Mouse (Mus musculus) limb, embryonic 13.5 days (tissue): ENCODE data around the gene Slfn14. TPM values are rescaled to one million over a fixed set of nuclear protein-coding genes. Genes with fewer than 3 reads are reported as not detected.
A peak's percentile ranks its signal among the peaks of the same experiment; 100 is the strongest.
"Not testable (repeated sequence)": the region's sequence is repeated elsewhere in the genome, so short reads cannot be mapped to it uniquely, and the experiment has no call there.

Source experiments
- ATAC-seq: fragments of 200-750 bp; cut with Nextera tagmentation; 2 replicates; pipeline ENCODE4 v1.8.0; 2017; ENCODE audit warnings: low read depth, moderate number of reproducible peaks, moderate TSS enrichment; ENCODE audit not compliant: low FRiP score
- H3K27ac ChIP-seq: fragments of 300-500 bp; sonication (generic); 2 replicates; pipeline ENCODE4 v1.5.1; 2015; ENCODE audit warnings: inconsistent platforms, mild to moderate bottlenecking, moderate library complexity
- H3K27me3 ChIP-seq: fragments of 300-500 bp; sonication (generic); 2 replicates; pipeline ENCODE4 v1.6.1; 2015; ENCODE audit warnings: mild to moderate bottlenecking, inconsistent platforms
- H3K36me3 ChIP-seq: fragments of 300-500 bp; sonication (generic); 2 replicates; pipeline ENCODE4 v1.6.1; 2015; ENCODE audit warnings: inconsistent platforms, mild to moderate bottlenecking, moderate library complexity
- H3K4me1 ChIP-seq: fragments of 300-500 bp; sonication (generic); 2 replicates; pipeline ENCODE4 v1.6.1; 2015; ENCODE audit warnings: inconsistent platforms
- H3K4me2 ChIP-seq: fragments of 300-500 bp; sonication (generic); replicated peaks from 2 replicates; pipeline ENCODE4 v1.6.1; 2015; ENCODE audit warnings: inconsistent platforms, mild to moderate bottlenecking, moderate library complexity
- H3K4me3 ChIP-seq: fragments of 300-500 bp; sonication (generic); 2 replicates; pipeline ENCODE4 v1.5.1; 2015; ENCODE audit warnings: moderate library complexity, mild to moderate bottlenecking, inconsistent platforms
- H3K9ac ChIP-seq: fragments of 300-500 bp; sonication (generic); 2 replicates; pipeline ENCODE4 v1.6.1; 2015; ENCODE audit warnings: mild to moderate bottlenecking, inconsistent platforms
- H3K9me3 ChIP-seq: fragments of 300-500 bp; sonication (generic); 2 replicates; pipeline ENCODE4 v1.6.1; 2016; ENCODE audit warnings: inconsistent platforms
- WGBS: fragments of 180-500 bp; shearing (Covaris S2); methylation state at CpG from one replicate; pipeline ENCODE4 v1.1.7; 2015; 5-methylcytosine and 5-hydroxymethylcytosine counted together
- polyA plus RNA-seq: library from polyadenylated mRNA; unstranded; fragments of >200 nt; fragmentation: Nextera tagmentation; extraction: Ambion mirVana; gene quantifications from 2 replicates; pipeline ENCODE4 v1.2.1, GENCODE M21; 2015

Gene Slfn14
- polyA plus RNA-seq, 1 experiment from 2014 or later = 0.15 TPM

DNA sequence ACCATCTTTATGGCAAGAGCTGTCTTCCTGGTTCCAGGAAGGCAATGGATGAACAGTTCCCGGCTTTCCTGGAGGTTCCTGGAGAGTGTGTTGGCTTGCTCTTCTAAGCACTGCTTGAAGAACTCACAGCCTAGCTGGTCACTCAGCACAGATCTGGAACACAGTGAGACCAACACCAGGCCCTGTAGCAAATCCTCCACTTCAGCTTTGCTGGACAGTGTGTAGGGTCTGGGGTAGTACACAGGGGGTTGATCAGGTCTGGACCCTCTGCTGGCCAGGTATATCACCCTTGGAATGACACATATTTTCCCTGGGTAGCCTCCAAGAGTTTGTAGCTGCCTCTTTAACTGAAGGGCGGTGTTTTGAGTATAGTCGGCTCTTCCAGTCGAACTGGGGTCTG lies 7.5 kb downstream of the Slfn14 start:
- H3K9ac ChIP-seq = no peak overlapping the region
- no peak overlapping the region for H3K27ac ChIP-seq
- H3K36me3 ChIP-seq = no peaks in the 10 kb centered on the region
- H3K27me3 ChIP-seq = no peaks in the 10 kb centered on the region
- no peaks in the 10 kb centered on the region for H3K4me1 ChIP-seq
- H3K4me3 ChIP-seq = no peak overlapping the region
- no peak overlapping the region for H3K4me2 ChIP-seq
- no peaks in the 10 kb centered on the region for H3K9me3 ChIP-seq
- ATAC-seq = no peak
- WGBS = 85% methylated on average over 4 of the region's 4 CpGs

DNA sequence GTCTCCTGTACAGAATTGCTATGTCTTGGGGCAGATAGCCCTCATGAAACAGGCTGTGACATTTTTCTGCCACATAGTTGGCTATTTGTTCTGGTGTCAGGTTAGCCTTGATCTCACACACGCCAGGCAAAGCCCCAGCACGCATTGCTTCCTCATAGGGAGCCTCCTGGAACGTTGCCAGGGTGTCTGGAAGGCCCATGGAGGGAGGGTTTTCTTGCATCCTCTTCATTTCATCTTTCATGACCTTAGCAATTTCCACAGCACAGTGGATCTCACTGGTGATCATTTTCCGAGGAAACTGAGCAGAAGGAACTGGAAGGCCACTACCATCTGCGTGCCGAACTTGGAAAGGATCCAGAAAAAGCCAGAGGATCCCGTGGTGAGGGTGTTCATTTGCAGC lies 10.3 kb downstream of the Slfn14 start:
- 65% methylated on average over 7 of the region's 7 CpGs for WGBS
- no peaks in the 10 kb centered on the region for H3K27me3 ChIP-seq

DNA sequence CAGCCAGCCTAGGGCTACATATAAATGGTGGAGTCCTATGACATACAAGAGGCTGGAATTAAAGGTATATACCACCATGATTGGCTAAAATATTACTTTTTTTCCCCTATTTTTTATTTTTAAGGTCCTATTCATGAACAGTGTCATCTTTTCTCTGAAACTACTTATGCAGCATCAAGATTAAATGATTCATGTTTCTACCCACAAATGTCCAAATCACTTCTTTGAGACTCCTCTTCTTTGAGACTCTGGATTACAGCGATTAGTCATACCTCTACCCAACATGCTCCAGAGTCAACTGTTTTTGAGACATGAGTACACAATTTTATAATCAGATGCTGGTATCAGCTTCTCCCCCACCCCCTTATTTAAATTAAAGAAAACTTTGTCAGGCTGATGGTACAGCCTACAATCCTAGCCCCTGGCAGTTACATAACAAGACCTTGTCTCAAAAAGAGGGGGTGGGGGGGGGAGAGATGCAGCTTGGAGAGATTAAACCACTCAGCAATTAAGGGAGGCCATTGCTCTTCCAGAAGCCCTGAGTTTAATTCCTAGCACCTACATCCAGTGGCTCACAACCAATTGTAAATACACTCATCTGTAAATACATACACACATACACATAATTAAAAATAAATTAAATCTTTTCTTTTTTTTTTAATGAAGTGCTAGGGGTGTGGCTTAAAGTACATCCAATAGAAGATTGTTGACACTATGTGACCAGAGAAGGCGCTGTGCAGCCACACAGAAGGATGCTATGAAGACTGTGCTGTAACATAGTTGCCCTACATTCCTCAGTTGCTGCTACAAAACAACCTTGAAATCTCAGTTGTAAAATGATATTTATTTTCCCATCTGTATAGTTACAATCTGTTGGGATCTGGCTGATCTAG lies 14.3 kb downstream of the Slfn14 start:
- Histone ChIP-seq H3K9me3 (no peaks in the 10 kb centered on the region), H3K36me3 (no peaks in the 10 kb centered on the region), H3K27ac (no peak overlapping the region), H3K4me2 (no peak overlapping the region), H3K4me1 (no peaks in the 10 kb centered on the region), H3K9ac (no peak overlapping the region), H3K4me3 (no peak overlapping the region), H3K27me3 (no peaks in the 10 kb centered on the region)
- WGBS = 18% methylated on average over 2 of the region's 2 CpGs
- no peak for ATAC-seq

More for the DNA sequence above, 10.3 kb downstream of the Slfn14 start:
- Histone ChIP-seq H3K4me3 (no peak overlapping the region), H3K9ac (no peak overlapping the region), H3K4me1 (no peaks in the 10 kb centered on the region), H3K4me2 (no peak overlapping the region), H3K36me3 (no peaks in the 10 kb centered on the region), H3K9me3 (no peaks in the 10 kb centered on the region), H3K27ac (no peak overlapping the region)
- no peak for ATAC-seq

DNA sequence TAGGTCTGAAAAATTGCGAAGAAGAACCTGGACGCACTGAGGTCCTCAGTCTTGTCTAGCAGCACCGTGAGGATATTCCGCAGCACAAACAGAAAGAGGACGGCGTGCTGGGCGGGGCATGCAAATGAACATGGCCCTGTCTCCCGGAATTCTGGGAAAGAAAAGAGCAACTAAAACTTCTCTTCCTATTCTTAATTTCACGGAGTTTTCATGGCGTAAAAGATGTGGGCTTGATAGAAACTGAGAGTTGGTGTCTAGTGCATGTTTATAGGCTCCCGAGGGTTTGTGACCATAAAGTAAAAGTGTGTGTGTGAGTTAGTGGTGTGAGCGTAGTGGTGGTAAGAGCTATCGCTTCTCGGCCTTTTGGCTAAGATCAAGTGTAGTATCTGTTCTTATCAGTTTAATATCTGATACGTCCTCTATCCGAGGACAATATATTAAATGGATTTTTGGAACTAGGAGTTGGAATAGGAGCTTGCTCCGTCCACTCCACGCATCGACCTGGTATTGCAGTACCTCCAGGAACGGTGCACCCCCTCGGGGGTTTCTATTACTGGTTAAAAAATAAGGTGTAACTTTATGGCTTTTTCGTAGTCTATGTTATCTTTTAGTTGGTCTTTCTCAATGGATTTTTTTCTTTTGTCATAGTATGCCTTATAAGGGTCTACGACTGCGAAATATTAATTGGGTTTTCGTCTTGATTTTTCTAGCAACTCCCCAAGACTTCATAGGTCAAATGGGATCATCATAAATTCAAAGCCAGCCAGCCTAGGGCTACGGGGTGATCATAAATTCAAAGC lies 15.2 kb downstream of the Slfn14 start:
- Histone ChIP-seq H3K4me1 (no peaks in the 10 kb centered on the region), H3K4me2 (peak overlapping the region; percentile 66), H3K27ac (peak overlapping the region; percentile 81; the same call in 1 of the 2 replicates), H3K9ac (peak overlapping the region; percentile 63), H3K27me3 (no peaks in the 10 kb centered on the region), H3K9me3 (no peaks in the 10 kb centered on the region), H3K4me3 (peak overlapping the region; percentile 46), H3K36me3 (no peaks in the 10 kb centered on the region)
- peak; percentile 91 for ATAC-seq
- under 1% methylated on average over 26 of the region's 26 CpGs for WGBS

DNA sequence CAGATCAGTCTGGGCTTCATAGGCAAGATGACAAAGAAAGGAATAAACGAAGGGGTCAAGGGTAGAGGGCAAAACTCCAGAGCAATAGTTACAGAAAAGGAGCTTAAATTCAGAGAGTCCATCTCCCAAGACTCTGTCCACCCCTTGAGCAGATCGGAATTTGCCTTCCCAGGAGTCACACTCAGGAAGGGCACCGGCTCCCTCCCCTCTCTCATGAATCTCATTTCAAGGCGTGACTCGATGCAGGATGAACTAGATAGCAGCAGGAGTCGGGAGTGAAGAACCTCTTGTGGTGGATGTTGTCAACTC lies 15.7 kb downstream of the Slfn14 start:
- Histone ChIP-seq H3K4me1 (no peaks in the 10 kb centered on the region), H3K27me3 (no peaks in the 10 kb centered on the region), H3K4me3 (peak overlapping the region; percentile 46), H3K36me3 (no peaks in the 10 kb centered on the region), H3K9me3 (no peaks in the 10 kb centered on the region), H3K27ac (no peak overlapping the region), H3K4me2 (peak overlapping the region; percentile 66), H3K9ac (peak overlapping the region; percentile 63)
- ATAC-seq = peak; percentile 26; the same call in 1 of the 2 replicates
- WGBS = 1% methylated on average over 6 of the region's 6 CpGs

DNA sequence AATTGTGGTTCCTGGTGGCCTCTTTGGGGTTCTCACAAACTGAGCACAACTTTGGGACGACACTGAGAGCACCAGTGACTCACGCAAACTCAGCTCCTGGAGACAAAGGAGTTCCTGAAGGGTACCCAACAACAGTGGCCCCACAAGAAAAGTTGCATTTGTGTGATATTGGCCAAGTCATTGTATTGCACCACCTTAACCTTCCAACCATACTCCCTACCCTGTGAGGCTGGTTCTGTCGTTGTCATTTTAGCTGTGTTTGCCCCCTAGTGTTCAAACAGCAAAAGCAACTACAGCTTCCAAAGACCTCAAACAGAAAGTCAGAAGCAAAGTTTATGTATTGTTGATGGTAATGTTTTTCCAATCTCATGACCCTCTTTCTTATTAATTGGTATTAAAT lies 23.4 kb downstream of the Slfn14 start:
- Histone ChIP-seq H3K9ac (no peak overlapping the region), H3K9me3 (no peaks in the 10 kb centered on the region), H3K36me3 (no peaks in the 10 kb centered on the region), H3K4me2 (no peak overlapping the region), H3K27me3 (no peaks in the 10 kb centered on the region), H3K4me3 (no peak overlapping the region), H3K4me1 (no peaks in the 10 kb centered on the region), H3K27ac (no peak overlapping the region)
- 61% methylated on average over 3 of the region's 3 CpGs for WGBS
- ATAC-seq = no peak

DNA sequence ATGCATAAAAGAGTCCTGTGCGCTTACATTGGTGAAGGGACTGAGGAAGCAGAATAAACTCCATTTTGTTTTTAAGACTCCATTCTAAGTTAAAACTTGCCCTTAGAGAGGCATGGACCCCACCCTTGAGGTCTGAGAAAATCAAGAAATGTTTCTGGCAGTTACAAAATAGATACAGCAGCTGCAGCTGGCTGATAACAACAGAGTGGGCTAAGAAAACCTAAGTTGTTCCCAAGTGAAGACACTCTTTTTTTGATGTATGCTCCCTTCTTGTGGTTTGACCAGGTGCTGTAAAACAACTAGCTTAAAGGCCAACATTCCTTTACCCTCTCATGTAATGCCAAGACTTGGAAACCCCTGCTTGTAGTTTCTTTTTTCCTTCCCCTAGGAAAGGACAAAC lies 23.9 kb downstream of the Slfn14 start:
- H3K27me3 ChIP-seq = no peaks in the 10 kb centered on the region
- no peak overlapping the region for H3K4me2 ChIP-seq
- no peak for ATAC-seq
- WGBS = 92% methylated on average over 1 of the region's 1 CpGs
- H3K4me3 ChIP-seq = no peak overlapping the region
- H3K36me3 ChIP-seq = no peaks in the 10 kb centered on the region
- no peak overlapping the region for H3K27ac ChIP-seq
- no peaks in the 10 kb centered on the region for H3K4me1 ChIP-seq
- no peaks in the 10 kb centered on the region for H3K9me3 ChIP-seq
- no peak overlapping the region for H3K9ac ChIP-seq

DNA sequence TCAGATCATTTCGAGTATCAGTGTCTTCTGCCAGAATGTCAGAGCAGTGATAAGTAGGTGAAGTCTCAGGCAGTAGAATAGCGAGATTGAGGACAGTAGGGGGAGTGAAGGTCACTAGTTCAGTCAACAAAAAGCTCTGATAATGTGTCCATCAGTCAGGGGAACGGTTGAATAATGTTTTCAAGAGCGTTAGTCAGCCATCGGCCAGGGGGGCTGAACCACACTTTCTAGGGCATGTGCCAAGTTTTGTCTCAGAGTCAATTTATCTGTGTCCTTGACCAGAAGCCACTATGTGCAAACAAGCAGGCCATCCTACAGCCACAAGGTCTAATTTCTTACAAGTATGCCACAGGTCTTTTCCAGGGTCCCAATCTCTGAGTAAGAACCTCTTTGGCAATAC lies 29.3 kb downstream of the Slfn14 start:
- H3K4me2 ChIP-seq, H3K4me1 ChIP-seq, H3K27me3 ChIP-seq, H3K4me3 ChIP-seq, H3K9ac ChIP-seq, H3K9me3 ChIP-seq, H3K36me3 ChIP-seq, ATAC-seq, H3K27ac ChIP-seq: not testable (repeated sequence)
- 65% methylated on average over 5 of the region's 5 CpGs for WGBS

DNA sequence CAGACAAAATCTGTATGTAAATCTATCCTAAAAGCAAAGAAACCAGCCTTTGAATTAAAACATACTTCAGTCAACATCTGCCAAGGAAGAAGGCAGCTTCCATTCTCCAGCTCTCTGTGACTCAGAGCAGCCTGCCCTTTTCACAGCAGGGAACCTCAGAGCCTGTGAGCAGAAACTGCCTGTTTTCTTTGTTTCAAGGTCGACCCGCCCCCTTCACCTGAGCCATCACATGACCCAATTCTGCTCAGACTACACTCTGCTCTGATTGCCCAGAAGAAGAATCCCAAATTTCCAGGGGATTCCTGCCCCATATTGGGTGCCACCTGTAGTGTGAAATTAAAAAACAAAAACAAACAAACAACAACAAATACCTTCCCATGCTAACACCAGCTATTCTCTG lies 46.7 kb downstream of the Slfn14 start:
- WGBS = 12% methylated on average over 2 of the region's 2 CpGs
- Histone ChIP-seq H3K9me3 (peaks cover 8% of the 10 kb centered on the region; the same call in 1 of the 2 replicates), H3K4me3 (no peak overlapping the region), H3K4me1 (no peaks in the 10 kb centered on the region), H3K4me2 (no peak overlapping the region), H3K36me3 (no peaks in the 10 kb centered on the region), H3K27ac (no peak overlapping the region), H3K9ac (no peak overlapping the region), H3K27me3 (no peaks in the 10 kb centered on the region)
- no peak for ATAC-seq

DNA sequence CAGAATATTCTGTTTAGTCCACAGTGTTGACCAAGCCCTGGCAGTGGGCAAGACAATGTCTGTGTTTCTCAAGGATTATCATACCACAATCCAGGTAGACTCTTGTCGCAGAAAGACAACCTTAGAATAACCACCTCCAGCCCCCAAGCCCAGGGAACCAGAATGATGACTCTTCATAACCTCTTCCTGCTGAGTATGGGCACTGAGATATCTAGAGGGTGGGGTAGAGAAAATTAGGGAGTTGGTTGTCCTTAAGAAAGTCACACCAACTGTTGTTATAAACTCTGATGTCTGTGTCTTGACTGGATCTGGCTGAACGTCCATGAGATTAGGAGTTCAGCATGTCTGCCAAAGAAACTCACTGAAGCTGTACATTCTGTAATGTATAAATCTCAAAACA lies 48.1 kb downstream of the Slfn14 start:
- Histone ChIP-seq H3K4me2 (no peak overlapping the region), H3K4me1 (no peaks in the 10 kb centered on the region), H3K9me3 (peaks cover 8% of the 10 kb centered on the region; the same call in 1 of the 2 replicates), H3K27ac (no peak overlapping the region), H3K4me3 (no peak overlapping the region), H3K36me3 (no peaks in the 10 kb centered on the region), H3K27me3 (no peaks in the 10 kb centered on the region), H3K9ac (no peak overlapping the region)
- WGBS = 92% methylated on average over 2 of the region's 2 CpGs
- no peak for ATAC-seq

DNA sequence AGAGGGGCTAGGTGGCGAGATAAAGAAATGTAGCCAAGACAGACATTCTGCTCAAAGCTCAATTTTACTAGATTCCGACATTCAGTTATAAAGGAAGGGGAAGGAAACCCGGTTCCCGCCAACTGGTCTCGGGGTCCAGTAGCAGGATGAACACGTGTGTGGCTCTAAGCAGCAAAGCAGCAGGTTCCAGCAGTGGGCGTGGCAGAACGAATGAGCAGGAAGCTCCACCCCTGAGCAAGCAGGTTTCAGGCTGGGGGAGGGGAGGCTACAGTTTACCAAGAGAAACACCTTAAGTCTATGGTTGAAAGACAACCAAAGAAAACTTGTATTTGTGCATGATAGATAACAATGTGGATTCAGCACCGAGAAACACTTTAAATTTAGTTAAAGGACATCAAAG lies 49.1 kb downstream of the Slfn14 start:
- H3K4me3 ChIP-seq, H3K9me3 ChIP-seq, H3K4me1 ChIP-seq, H3K36me3 ChIP-seq, H3K4me2 ChIP-seq, H3K27me3 ChIP-seq, H3K27ac ChIP-seq, H3K9ac ChIP-seq, ATAC-seq: not testable (repeated sequence)
- 85% methylated on average over 9 of the region's 9 CpGs for WGBS

DNA sequence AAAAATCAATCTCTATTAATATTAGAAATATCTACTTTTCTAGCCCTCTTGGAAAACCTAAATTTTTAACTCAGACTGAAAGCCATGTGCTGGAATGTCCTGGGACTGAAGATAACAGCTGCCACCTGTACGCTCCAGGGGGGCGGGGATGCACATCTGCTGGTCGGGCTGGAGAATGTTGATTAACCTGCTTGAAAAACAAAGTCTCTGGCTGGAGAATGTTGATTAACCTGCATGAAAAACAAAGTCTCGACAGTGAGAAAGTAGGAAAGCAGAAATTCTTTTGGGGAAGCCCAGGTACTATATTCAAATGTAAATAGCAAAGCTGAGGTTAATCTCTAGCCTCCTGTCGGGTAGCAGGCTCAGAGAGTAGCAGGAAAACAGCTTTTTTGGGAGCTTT lies 52.9 kb downstream of the Slfn14 start:
- ATAC-seq, H3K4me1 ChIP-seq, H3K4me3 ChIP-seq, H3K27me3 ChIP-seq, H3K9me3 ChIP-seq, H3K4me2 ChIP-seq, H3K36me3 ChIP-seq, H3K9ac ChIP-seq, H3K27ac ChIP-seq: not testable (repeated sequence)
- WGBS = 62% methylated on average over 5 of the region's 5 CpGs
